Mouse (Mus musculus): Measurements from ENCODE around the gene Erich3.
"Not testable (repeated sequence)": the region's sequence is repeated elsewhere in the genome, so short reads cannot be mapped to it uniquely, and the experiment has no call there.

The Erich3 gene

GRCm38 (mm10) chr3:154663545-154663944 is at the start of gene Erich3:
Gene Erich3, plus strand, starts transcription at chr3:154663859.
- peak in 1 of 2 experiments; percentile 10 for DNase-seq

- DNase-seq = no peak
Measured at GRCm38 (mm10) chr3:154614771-154615170, 48.9 kb upstream of the Erich3 start.

- DNase-seq = no peak
Measured at GRCm38 (mm10) chr3:154615304-154615703, 48.4 kb upstream of the Erich3 start.

- no peak for DNase-seq
Measured at GRCm38 (mm10) chr3:154616106-154616505, 47.6 kb upstream of the Erich3 start.

- DNase-seq = no peak
Measured at GRCm38 (mm10) chr3:154628284-154628683, 35.4 kb upstream of the Erich3 start.

- not testable (repeated sequence) for DNase-seq
Measured at GRCm38 (mm10) chr3:154631281-154631680, 32.4 kb upstream of the Erich3 start.

GRCm38 (mm10) chr3:154633091-154633490 is 30.6 kb upstream of the Erich3 start:
- DNase-seq = no peak

- no peak for DNase-seq
Measured at GRCm38 (mm10) chr3:154646638-154647442, 16.8 kb upstream of the Erich3 start.

GRCm38 (mm10) chr3:154647443-154647780 is 16.2 kb upstream of the Erich3 start:
- DNase-seq = no peak

- no peak for DNase-seq
Measured at GRCm38 (mm10) chr3:154649411-154650285, 14.0 kb upstream of the Erich3 start.

GRCm38 (mm10) chr3:154651192-154651821 is 12.4 kb upstream of the Erich3 start:
- no peak for DNase-seq

- peak; percentile 26 for DNase-seq
Measured at GRCm38 (mm10) chr3:154652581-154653420, 10.9 kb upstream of the Erich3 start.

- no peak for DNase-seq
Measured at GRCm38 (mm10) chr3:154653454-154653853, 10.2 kb upstream of the Erich3 start.

- no peak for DNase-seq
Measured at GRCm38 (mm10) chr3:154654284-154654683, 9.4 kb upstream of the Erich3 start.

GRCm38 (mm10) chr3:154654901-154655300 is 8.8 kb upstream of the Erich3 start:
- DNase-seq = no peak

- no peak for DNase-seq
Measured at GRCm38 (mm10) chr3:154655711-154656110, 7.9 kb upstream of the Erich3 start.

GRCm38 (mm10) chr3:154663976-154664581 is 420 bp downstream of the Erich3 start:
- DNase-seq = peak; percentile 66 to 74

GRCm38 (mm10) chr3:154664636-154665035 is 977 bp downstream of the Erich3 start:
- DNase-seq = no peak

- no peak for DNase-seq
Measured at GRCm38 (mm10) chr3:154668485-154668884, 4.8 kb downstream of the Erich3 start.

- no peak for DNase-seq
Measured at GRCm38 (mm10) chr3:154670584-154670983, 6.9 kb downstream of the Erich3 start.

- DNase-seq = no peak
Measured at GRCm38 (mm10) chr3:154671013-154671412, 7.4 kb downstream of the Erich3 start.

GRCm38 (mm10) chr3:154673326-154673725 is 9.7 kb downstream of the Erich3 start:
- no peak for DNase-seq
